Mouse (Mus musculus) heart, embryonic 13.5 days (tissue): ENCODE results near the gene Zswim2. TPM values are rescaled to one million over a fixed set of nuclear protein-coding genes. Genes with fewer than 3 reads are reported as not detected.
"Not testable (repeated sequence)": the region's sequence is repeated elsewhere in the genome, so short reads cannot be mapped to it uniquely, and the experiment has no call there.

ENCODE experiments used
- ATAC-seq: fragments of 200-750 bp; cut with Nextera tagmentation; 2 replicates; pipeline ENCODE4 v1.8.0; 2017; ENCODE audit warnings: moderate TSS enrichment; ENCODE audit not compliant: insufficient number of reproducible peaks, low FRiP score, low TSS enrichment; ENCODE audit errors: extremely low read depth
- H3K27ac ChIP-seq: fragments of 300-500 bp; sonication (generic); replicated peaks from 2 replicates; pipeline ENCODE4 v1.5.1; 2015; ENCODE audit warnings: moderate library complexity, mild to moderate bottlenecking, inconsistent platforms
- H3K27me3 ChIP-seq: fragments of 300-500 bp; sonication (generic); replicated peaks from 2 replicates; pipeline ENCODE4 v1.6.1; 2015; ENCODE audit warnings: mild to moderate bottlenecking, inconsistent platforms
- H3K36me3 ChIP-seq: fragments of 300-500 bp; sonication (generic); 2 replicates; pipeline ENCODE4 v1.6.1; 2015; ENCODE audit warnings: mild to moderate bottlenecking, inconsistent platforms
- H3K4me1 ChIP-seq: fragments of 300-500 bp; sonication (generic); 2 replicates; pipeline ENCODE4 v1.6.1; 2015; ENCODE audit warnings: inconsistent platforms
- H3K4me2 ChIP-seq: fragments of 300-500 bp; sonication (generic); 2 replicates; pipeline ENCODE4 v1.6.1; 2015; ENCODE audit warnings: inconsistent platforms, mild to moderate bottlenecking, moderate library complexity
- H3K4me3 ChIP-seq: fragments of 300-500 bp; sonication (generic); 2 replicates; pipeline ENCODE4 v1.5.1; 2015; ENCODE audit warnings: moderate library complexity, mild to moderate bottlenecking, inconsistent platforms
- H3K9ac ChIP-seq: fragments of 300-500 bp; sonication (generic); 2 replicates; pipeline ENCODE4 v1.6.1; 2015; ENCODE audit warnings: inconsistent platforms, mild to moderate bottlenecking, moderate library complexity
- H3K9me3 ChIP-seq: fragments of 300-500 bp; sonication (generic); 2 replicates; pipeline ENCODE4 v1.6.1; 2016; ENCODE audit warnings: inconsistent platforms
- WGBS: fragments of 180-500 bp; shearing (Covaris S2); methylation state at CpG from one replicate; pipeline ENCODE4 v1.1.7; 2015; ENCODE audit warnings: mixed read lengths; 5-methylcytosine and 5-hydroxymethylcytosine counted together
- polyA plus RNA-seq: library from polyadenylated mRNA; unstranded; fragments of >200 nt; fragmentation: Nextera tagmentation; extraction: Ambion mirVana; gene quantifications from 2 replicates; pipeline ENCODE4 v1.2.1, GENCODE M21; 2015

Gene Zswim2
- not detected in 2 replicates for polyA plus RNA-seq

DNA sequence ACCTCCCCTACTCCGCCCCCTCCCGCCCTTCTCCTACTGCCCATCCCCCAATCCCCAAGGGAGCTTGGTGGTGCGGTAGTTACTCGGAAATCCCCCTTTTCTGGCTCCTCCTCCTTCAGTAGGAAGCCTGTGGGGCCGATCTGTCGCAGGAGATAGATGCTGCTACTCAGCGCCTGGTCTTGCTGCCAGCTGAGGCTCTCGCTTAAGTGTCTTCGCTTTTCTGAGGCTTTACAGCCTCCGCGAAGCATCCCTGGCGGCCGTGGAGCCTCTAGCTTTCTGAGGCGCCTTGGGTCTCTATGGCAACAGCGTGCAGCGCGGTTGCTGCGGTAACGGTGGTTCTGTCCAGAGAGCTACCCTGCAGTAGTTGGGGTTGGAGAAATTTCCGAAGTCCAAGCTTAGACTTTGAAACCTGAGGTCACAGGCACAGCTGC is at the start of gene Zswim2:
Gene Zswim2 (minus strand): TSS at position 298 of the 431 bp plus-strand sequence.
- H3K4me3 ChIP-seq, result peak within 1 kb of the TSS; percentile 38
- H3K9me3 ChIP-seq, result no peaks in the 10 kb centered on the region
- H3K4me2 ChIP-seq, result peak within 1 kb of the TSS; percentile 66
- H3K4me1 ChIP-seq, result peaks cover 5% of the 10 kb centered on the region; the same call in 1 of the 2 replicates
- H3K9ac ChIP-seq, result no peak within 1 kb of the TSS
- no peaks in the 10 kb centered on the region for H3K36me3 ChIP-seq
- WGBS, result under 1% methylated on average over 20 of the region's 20 CpGs
- H3K27me3 ChIP-seq, result no peaks in the 10 kb centered on the region
- no peak within 1 kb of the TSS for H3K27ac ChIP-seq
- ATAC-seq, result no peak

- WGBS, result no CpG with 5 or more reads among the region's 6 CpGs
- H3K27ac ChIP-seq, H3K4me1 ChIP-seq, H3K4me3 ChIP-seq, H3K9ac ChIP-seq, H3K36me3 ChIP-seq, ATAC-seq, H3K9me3 ChIP-seq, H3K4me2 ChIP-seq, H3K27me3 ChIP-seq: not testable (repeated sequence)
Observed at GRCm38 (mm10) chr2:83990253-83990652, 49.2 kb upstream of the Zswim2 start, which contains the start of gene Gm13691. Gene Gm13691, plus strand, starts transcription at chr2:83990553.

DNA sequence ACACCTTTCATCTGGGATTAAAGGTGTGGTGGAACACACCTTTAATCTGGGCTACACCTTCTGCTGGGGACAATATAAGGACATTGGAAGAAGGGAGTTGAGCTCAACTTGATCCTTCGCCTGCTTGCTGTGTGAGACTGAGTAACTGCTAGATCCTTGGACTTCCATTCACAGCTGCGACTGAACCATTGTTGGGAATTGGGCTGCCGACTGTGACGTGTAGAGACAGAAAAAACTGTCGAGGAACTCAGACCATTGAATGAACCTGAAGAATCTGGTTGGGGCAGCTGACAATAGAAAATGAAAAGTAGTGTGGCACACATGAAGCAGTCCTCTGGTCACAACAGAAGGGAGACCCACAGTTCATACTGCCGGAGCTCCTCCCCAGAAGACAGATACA is 43.4 kb upstream of the Zswim2 start, which contains the start of gene Gm13697:
Gene Gm13697 (plus strand): TSS at position 301 of the 400 bp plus-strand sequence.
- H3K9me3 ChIP-seq, ATAC-seq, H3K27ac ChIP-seq, H3K4me3 ChIP-seq, H3K27me3 ChIP-seq, H3K36me3 ChIP-seq, H3K9ac ChIP-seq, H3K4me2 ChIP-seq, H3K4me1 ChIP-seq: not testable (repeated sequence)
- no CpG with 5 or more reads among the region's 6 CpGs for WGBS

GRCm38 (mm10) chr2:83978633-83979032 is 37.6 kb upstream of the Zswim2 start, which contains the start of gene Gm13694:
Gene Gm13694, plus strand, starts transcription at chr2:83978933.
- WGBS, result no CpG with 5 or more reads among the region's 6 CpGs
- not testable (repeated sequence) for H3K27me3 ChIP-seq, H3K9ac ChIP-seq

DNA sequence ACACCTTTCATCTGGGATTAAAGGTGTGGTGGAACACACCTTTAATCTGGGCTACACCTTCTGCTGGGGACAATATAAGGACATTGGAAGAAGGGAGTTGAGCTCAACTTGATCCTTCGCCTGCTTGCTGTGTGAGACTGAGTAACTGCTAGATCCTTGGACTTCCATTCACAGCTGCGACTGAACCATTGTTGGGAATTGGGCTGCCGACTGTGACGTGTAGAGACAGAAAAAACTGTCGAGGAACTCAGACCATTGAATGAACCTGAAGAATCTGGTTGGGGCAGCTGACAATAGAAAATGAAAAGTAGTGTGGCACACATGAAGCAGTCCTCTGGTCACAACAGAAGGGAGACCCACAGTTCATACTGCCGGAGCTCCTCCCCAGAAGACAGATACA is 31.8 kb upstream of the Zswim2 start, which contains the start of gene Gm13696:
Gene Gm13696 (plus strand): TSS at position 301 of the 400 bp plus-strand sequence.
- ATAC-seq, H3K36me3 ChIP-seq, H3K4me2 ChIP-seq, H3K27me3 ChIP-seq, H3K4me1 ChIP-seq, H3K4me3 ChIP-seq, H3K27ac ChIP-seq, H3K9ac ChIP-seq, H3K9me3 ChIP-seq: not testable (repeated sequence)
- no CpG with 5 or more reads among the region's 6 CpGs for WGBS

More at GRCm38 (mm10) chr2:83978633-83979032, 37.6 kb upstream of the Zswim2 start, which contains the start of gene Gm13694:
- not testable (repeated sequence) for ATAC-seq, H3K4me1 ChIP-seq, H3K4me2 ChIP-seq, H3K9me3 ChIP-seq, H3K36me3 ChIP-seq, H3K27ac ChIP-seq, H3K4me3 ChIP-seq

GRCm38 (mm10) chr2:83967013-83967412 is 26.0 kb upstream of the Zswim2 start, which contains the start of gene Gm13695:
Gene Gm13695, plus strand, starts transcription at chr2:83967313.
- not testable (repeated sequence) for H3K4me1 ChIP-seq, H3K27ac ChIP-seq, H3K4me3 ChIP-seq, H3K9ac ChIP-seq, H3K9me3 ChIP-seq, H3K4me2 ChIP-seq, H3K27me3 ChIP-seq, ATAC-seq, H3K36me3 ChIP-seq
- WGBS, result no CpG with 5 or more reads among the region's 6 CpGs

GRCm38 (mm10) chr2:83961203-83961602 is 20.2 kb upstream of the Zswim2 start, which contains the start of gene Gm13693:
Gene Gm13693, plus strand, starts transcription at chr2:83961503.
- not testable (repeated sequence) for H3K9ac ChIP-seq, H3K4me1 ChIP-seq, H3K27me3 ChIP-seq, H3K9me3 ChIP-seq, H3K36me3 ChIP-seq, ATAC-seq, H3K4me3 ChIP-seq, H3K27ac ChIP-seq, H3K4me2 ChIP-seq
- WGBS, result no CpG with 5 or more reads among the region's 6 CpGs

DNA sequence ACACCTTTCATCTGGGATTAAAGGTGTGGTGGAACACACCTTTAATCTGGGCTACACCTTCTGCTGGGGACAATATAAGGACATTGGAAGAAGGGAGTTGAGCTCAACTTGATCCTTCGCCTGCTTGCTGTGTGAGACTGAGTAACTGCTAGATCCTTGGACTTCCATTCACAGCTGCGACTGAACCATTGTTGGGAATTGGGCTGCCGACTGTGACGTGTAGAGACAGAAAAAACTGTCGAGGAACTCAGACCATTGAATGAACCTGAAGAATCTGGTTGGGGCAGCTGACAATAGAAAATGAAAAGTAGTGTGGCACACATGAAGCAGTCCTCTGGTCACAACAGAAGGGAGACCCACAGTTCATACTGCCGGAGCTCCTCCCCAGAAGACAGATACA is 14.4 kb upstream of the Zswim2 start, which contains the start of gene Gm13698:
Gene Gm13698 (plus strand): TSS at position 301 of the 400 bp plus-strand sequence.
- not testable (repeated sequence) for H3K4me2 ChIP-seq

DNA sequence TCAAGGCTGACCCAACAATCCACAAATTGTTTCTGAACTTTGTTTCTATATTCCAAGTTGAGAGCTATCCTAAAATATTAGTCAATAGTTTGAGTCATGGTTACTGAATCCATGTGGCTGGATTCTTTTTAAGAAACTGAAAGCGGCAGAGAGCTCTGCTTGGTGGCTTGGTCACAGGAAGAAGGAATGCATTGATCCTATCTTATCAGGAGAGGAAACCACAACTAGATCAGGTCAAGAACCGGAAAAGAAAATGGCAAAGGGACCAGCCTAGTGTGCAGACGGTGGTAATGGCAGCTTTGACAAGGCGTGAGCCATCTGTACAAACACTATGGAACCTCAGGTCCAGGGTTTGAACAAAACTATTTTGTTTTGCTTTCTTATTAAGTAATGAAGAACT is 764 bp upstream of the Zswim2 start:
- Histone ChIP-seq H3K9me3 (no peaks in the 10 kb centered on the region), H3K4me3 (no peak overlapping the region), H3K4me1 (peaks cover 5% of the 10 kb centered on the region; the same call in 1 of the 2 replicates), H3K4me2 (no peak overlapping the region), H3K27me3 (no peaks in the 10 kb centered on the region), H3K27ac (no peak overlapping the region), H3K9ac (no peak overlapping the region), H3K36me3 (no peaks in the 10 kb centered on the region)
- 34% methylated on average over 4 of the region's 4 CpGs for WGBS
- ATAC-seq, result no peak

More for the DNA sequence above, 14.4 kb upstream of the Zswim2 start, which contains the start of gene Gm13698:
- H3K9ac ChIP-seq, ATAC-seq, H3K27ac ChIP-seq, H3K4me3 ChIP-seq, H3K36me3 ChIP-seq, H3K4me1 ChIP-seq, H3K27me3 ChIP-seq, H3K9me3 ChIP-seq: not testable (repeated sequence)
- WGBS, result no CpG with 5 or more reads among the region's 6 CpGs

- WGBS, result 38% methylated on average over 3 of the region's 3 CpGs
- peak overlapping the region; percentile 66 for H3K4me2 ChIP-seq
- peak overlapping the region; percentile 38 for H3K4me3 ChIP-seq
- no peaks in the 10 kb centered on the region for H3K36me3 ChIP-seq
- no peaks in the 10 kb centered on the region for H3K27me3 ChIP-seq
- no peak for ATAC-seq
- H3K27ac ChIP-seq, result no peak overlapping the region
- no peak overlapping the region for H3K9ac ChIP-seq
- no peaks in the 10 kb centered on the region for H3K9me3 ChIP-seq
- H3K4me1 ChIP-seq, result peaks cover 5% of the 10 kb centered on the region; the same call in 1 of the 2 replicates
Observed at GRCm38 (mm10) chr2:83941378-83941777, 350 bp upstream of the Zswim2 start.

DNA sequence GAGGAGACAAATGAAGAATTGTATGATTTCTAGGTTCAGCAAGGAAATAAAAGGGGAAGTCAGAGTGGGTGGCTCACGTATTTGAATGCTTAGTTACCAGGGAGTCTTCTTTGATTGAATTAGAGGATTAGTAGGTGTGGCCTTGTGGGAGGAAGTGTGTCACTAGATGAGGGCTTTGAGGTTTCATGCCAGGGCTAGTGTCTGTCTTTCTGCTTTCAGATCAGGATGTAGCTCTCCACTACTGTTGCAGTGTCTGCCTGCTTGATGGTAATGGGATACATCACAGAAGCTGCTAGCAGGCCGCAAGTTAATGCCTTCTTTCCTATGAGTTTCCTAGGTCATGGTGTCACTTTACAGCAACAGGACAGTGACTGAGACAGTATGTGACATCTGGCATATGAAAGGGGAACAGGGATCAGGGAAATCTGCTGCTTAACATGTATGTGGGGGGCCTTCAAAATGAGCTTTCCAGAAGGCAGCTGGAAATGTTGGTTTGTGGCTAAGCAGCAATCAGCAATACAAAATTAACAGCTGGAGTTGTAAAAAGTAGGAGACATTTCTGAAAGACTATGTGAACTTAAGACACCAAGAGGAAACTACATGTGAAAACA is 11.4 kb downstream of the Zswim2 start:
- ATAC-seq, result no peak
- no peak overlapping the region for H3K9ac ChIP-seq
- H3K4me2 ChIP-seq, result no peak overlapping the region
- no peaks in the 10 kb centered on the region for H3K27me3 ChIP-seq
- WGBS, result 68% methylated on average over 2 of the region's 2 CpGs
- H3K4me3 ChIP-seq, result no peak overlapping the region
- H3K27ac ChIP-seq, result no peak overlapping the region
- no peaks in the 10 kb centered on the region for H3K36me3 ChIP-seq
- H3K4me1 ChIP-seq, result no peaks in the 10 kb centered on the region
- H3K9me3 ChIP-seq, result no peaks in the 10 kb centered on the region
